Mouse (Mus musculus) midbrain, embryonic 11.5 days (tissue): Measurements from ENCODE around the gene Hnrnpd. TPM values are rescaled to one million over a fixed set of nuclear protein-coding genes. Genes with fewer than 3 reads are reported as not detected.

Source experiments
- ATAC-seq: fragments of 200-750 bp; cut with Nextera tagmentation; 2 replicates; pipeline ENCODE4 v1.8.0; 2017; ENCODE audit warnings: moderate TSS enrichment, moderate library complexity; ENCODE audit not compliant: low FRiP score
- DNase-seq: peaks from one replicate; pipeline ENCODE4 v3.0.0; 2015; ENCODE audit warnings: low spot score; ENCODE audit errors: missing footprints
- H3K27ac ChIP-seq: fragments of 300-500 bp; sonication (generic); 2 replicates; pipeline ENCODE4 v1.5.1; 2014; ENCODE audit warnings: low read depth, low read length
- H3K27me3 ChIP-seq: fragments of 300-500 bp; sonication (generic); 2 replicates; pipeline ENCODE4 v1.6.1; 2014; ENCODE audit warnings: mild to moderate bottlenecking, low read length, moderate library complexity, mixed read lengths; ENCODE audit not compliant: control insufficient read depth, insufficient read depth
- H3K36me3 ChIP-seq: fragments of 300-500 bp; sonication (generic); 2 replicates; pipeline ENCODE4 v1.6.1; 2014; ENCODE audit warnings: mild to moderate bottlenecking, low read length, moderate library complexity, mixed read lengths; ENCODE audit not compliant: control insufficient read depth, insufficient read depth
- H3K4me1 ChIP-seq: fragments of 300-500 bp; sonication (generic); 2 replicates; pipeline ENCODE4 v1.6.1; 2014; ENCODE audit warnings: low read length; ENCODE audit not compliant: control insufficient read depth, insufficient read depth
- H3K4me2 ChIP-seq: fragments of 300-500 bp; sonication (generic); 2 replicates; pipeline ENCODE4 v1.6.1; 2014; ENCODE audit warnings: mild to moderate bottlenecking, moderate library complexity
- H3K4me3 ChIP-seq: fragments of 300-500 bp; sonication (generic); 2 replicates; pipeline ENCODE4 v1.5.1; 2014; ENCODE audit warnings: low read depth, low read length
- H3K9ac ChIP-seq: fragments of 300-500 bp; sonication (generic); 2 replicates; pipeline ENCODE4 v1.6.1; 2014; ENCODE audit warnings: low read length
- H3K9me3 ChIP-seq: fragments of 300-500 bp; sonication (generic); 2 replicates; pipeline ENCODE4 v1.6.1; 2016; ENCODE audit warnings: low read length; ENCODE audit not compliant: control insufficient read depth
- WGBS: fragments of 180-500 bp; shearing (Covaris S2); extraction: QIAGEN DNeasy Blood & Tissue Kit; methylation state at CpG from one replicate; pipeline ENCODE4 v1.1.7; 2014; 5-methylcytosine and 5-hydroxymethylcytosine counted together
- polyA plus RNA-seq: library from polyadenylated mRNA; unstranded; fragments of >200 nt; fragmentation: Nextera tagmentation; extraction: Ambion mirVana; gene quantifications from 2 replicates; pipeline ENCODE4 v1.2.1, GENCODE M21; 2014

Hnrnpd gene
- polyA plus RNA-seq, 1 experiment from 2014 or later = 282 TPM

- H3K9ac ChIP-seq = no peak overlapping the region
- no peak overlapping the region for H3K4me3 ChIP-seq
- H3K27me3 ChIP-seq = no peaks in the 10 kb centered on the region
- H3K4me1 ChIP-seq = no peaks in the 10 kb centered on the region
- DNase-seq (no peak), ATAC-seq (no peak)
- 84% methylated on average over 10 of the region's 10 CpGs for WGBS
- H3K4me2 ChIP-seq = no peak overlapping the region
- no peak overlapping the region for H3K27ac ChIP-seq
- H3K9me3 ChIP-seq = peaks cover 5% of the 10 kb centered on the region
- no peaks in the 10 kb centered on the region for H3K36me3 ChIP-seq
These were observed 37.5 kb downstream of the Hnrnpd start for GRCm38 (mm10) chr5:99941273-99941672.

DNA sequence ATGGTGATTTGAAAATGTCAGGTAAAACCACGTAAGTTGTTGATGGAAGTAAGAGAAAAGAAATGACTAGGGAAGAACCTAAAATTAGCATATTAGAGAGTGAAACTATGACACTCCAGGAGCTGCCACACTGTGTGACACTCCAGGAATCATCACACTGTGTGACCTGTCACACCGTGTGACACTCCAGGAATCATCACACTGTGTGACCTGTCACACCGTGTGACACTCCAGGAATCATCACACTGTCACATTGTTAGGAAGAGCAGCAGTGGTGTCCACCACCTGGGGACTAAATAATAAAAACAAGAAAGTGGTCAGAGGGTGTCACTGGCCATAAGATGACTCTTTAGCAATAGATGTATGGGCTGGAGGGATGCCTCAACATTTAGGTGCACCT lies 39.3 kb downstream of the Hnrnpd start:
- Histone ChIP-seq H3K4me1 (no peaks in the 10 kb centered on the region), H3K9me3 (no peaks in the 10 kb centered on the region; the same call in 1 of the 2 replicates), H3K27me3 (no peaks in the 10 kb centered on the region), H3K36me3 (no peaks in the 10 kb centered on the region), H3K4me3 (no peak overlapping the region), H3K4me2 (no peak overlapping the region), H3K9ac (no peak overlapping the region), H3K27ac (no peak overlapping the region)
- DNase-seq = no peak
- WGBS = 80% methylated on average over 3 of the region's 3 CpGs
- no peak for ATAC-seq

- WGBS = 87% methylated on average over 6 of the region's 6 CpGs
- DNase-seq = no peak
- Histone ChIP-seq H3K9me3 (no peaks in the 10 kb centered on the region), H3K36me3 (no peaks in the 10 kb centered on the region), H3K4me1 (no peaks in the 10 kb centered on the region), H3K9ac (no peak overlapping the region), H3K27me3 (no peaks in the 10 kb centered on the region), H3K27ac (no peak overlapping the region), H3K4me3 (no peak overlapping the region), H3K4me2 (no peak overlapping the region)
- ATAC-seq = no peak
These were observed 46.8 kb downstream of the Hnrnpd start for GRCm38 (mm10) chr5:99931910-99932309.

GRCm38 (mm10) chr5:99927951-99928350 lies 50.8 kb downstream of the Hnrnpd start:
- Histone ChIP-seq H3K27ac (no peak overlapping the region), H3K4me2 (no peak overlapping the region), H3K36me3 (no peaks in the 10 kb centered on the region), H3K9ac (no peak overlapping the region), H3K4me3 (no peak overlapping the region), H3K4me1 (no peaks in the 10 kb centered on the region), H3K27me3 (no peaks in the 10 kb centered on the region), H3K9me3 (no peaks in the 10 kb centered on the region)
- WGBS = 56% methylated on average over 4 of the region's 4 CpGs
- DNase-seq (peak; percentile 87), ATAC-seq (no peak)

GRCm38 (mm10) chr5:99922033-99922432 lies 56.7 kb downstream of the Hnrnpd start:
- Histone ChIP-seq H3K27ac (no peak overlapping the region), H3K9ac (no peak overlapping the region), H3K36me3 (no peaks in the 10 kb centered on the region), H3K4me2 (no peak overlapping the region), H3K4me1 (no peaks in the 10 kb centered on the region), H3K4me3 (no peak overlapping the region), H3K27me3 (no peaks in the 10 kb centered on the region), H3K9me3 (no peaks in the 10 kb centered on the region)
- DNase-seq (no peak), ATAC-seq (no peak)
- 88% methylated on average over 8 of the region's 8 CpGs for WGBS

- Histone ChIP-seq H3K9me3 (no peaks in the 10 kb centered on the region), H3K9ac (no peak overlapping the region), H3K4me1 (no peaks in the 10 kb centered on the region), H3K27me3 (no peaks in the 10 kb centered on the region), H3K4me2 (no peak overlapping the region), H3K27ac (no peak overlapping the region), H3K4me3 (no peak overlapping the region), H3K36me3 (no peaks in the 10 kb centered on the region)
- no peak for DNase-seq
- no peak for ATAC-seq
- 48% methylated on average over 7 of the region's 7 CpGs for WGBS
These were observed 63.2 kb downstream of the Hnrnpd start for GRCm38 (mm10) chr5:99915494-99915893.

DNA sequence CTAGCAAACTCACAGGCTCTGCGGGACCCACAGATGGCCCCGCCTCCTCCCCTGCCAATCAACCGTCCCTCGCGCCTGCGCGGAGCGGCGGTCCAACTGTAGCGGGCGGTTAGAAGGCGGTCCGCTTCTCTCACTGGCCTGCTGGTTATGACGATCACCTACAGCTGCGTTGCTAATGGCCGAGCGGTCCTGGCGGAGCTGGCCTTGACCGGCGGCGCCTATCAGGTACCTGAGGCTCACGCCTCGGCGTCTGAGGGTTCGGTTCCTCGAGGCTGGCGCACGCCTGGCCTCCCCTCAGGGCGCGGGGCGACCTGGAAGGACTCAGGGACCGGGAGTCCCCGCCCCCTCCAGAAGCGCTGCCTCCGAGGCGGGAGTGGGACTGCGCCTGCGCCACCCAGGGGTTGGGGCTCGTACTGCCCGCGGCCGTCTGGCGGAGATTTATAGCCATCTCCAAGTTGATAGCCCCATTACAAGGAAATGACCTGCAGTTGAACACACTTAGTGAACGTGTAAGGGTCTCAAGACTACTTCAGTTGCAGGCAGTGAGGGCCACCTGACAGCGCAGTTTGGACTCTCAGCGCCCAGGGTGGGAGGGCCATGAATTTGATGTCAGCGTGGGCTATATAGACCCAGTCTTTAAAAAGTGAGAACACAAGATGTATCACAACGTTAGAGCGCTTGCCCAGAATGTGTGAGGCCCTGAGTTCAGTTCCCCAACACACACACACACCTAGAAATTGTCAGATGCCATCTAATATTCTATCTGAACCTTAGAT lies 72.4 kb downstream of the Hnrnpd start, which contains the start of gene Vamp9:
Vamp9 (plus strand) TSS at position 74 of the 776 bp plus-strand sequence.
- no peaks in the 10 kb centered on the region for H3K36me3 ChIP-seq
- 7% methylated on average over 49 of the region's 49 CpGs for WGBS

More for the DNA sequence above, 72.4 kb downstream of the Hnrnpd start, which contains the start of gene Vamp9:
- Histone ChIP-seq H3K9me3 (no peaks in the 10 kb centered on the region), H3K27me3 (no peaks in the 10 kb centered on the region), H3K4me1 (0 out of 2 replicates have a peak, but pooled peaks cover 2% of the 10 kb centered on the region), H3K9ac (peak within 1 kb of the TSS; percentile 78), H3K27ac (peak within 1 kb of the TSS; percentile 77), H3K4me3 (peak within 1 kb of the TSS; percentile 58), H3K4me2 (peak within 1 kb of the TSS; percentile 49)
- ATAC-seq (peak; percentile 100), DNase-seq (peak; percentile 100)

Other genes with a start within 250 kb of the Hnrnpd start
- gene Rasgef1b, start 249.9 kb downstream of the Hnrnpd start, polyA plus RNA-seq = 28.6 and 29.7 TPM in 2 replicates
- not detected in 2 replicates for gene Vamp9, start 72.7 kb downstream of the Hnrnpd start, polyA plus RNA-seq
- gene 4930524J08Rik, start 123 bp upstream of the Hnrnpd start, polyA plus RNA-seq = 2.0 and 2.3 TPM in 2 replicates
- gene Hnrnpdl, start 60.7 kb upstream of the Hnrnpd start, polyA plus RNA-seq = 289 and 297 TPM in 2 replicates
- gene Enoph1, start 61.0 kb upstream of the Hnrnpd start, polyA plus RNA-seq = 43.2 and 44.5 TPM in 2 replicates
- 3.0 TPM in 2 replicates for gene Tmem150c, start 180.9 kb upstream of the Hnrnpd start, polyA plus RNA-seq